Mouse (Mus musculus) embryonic facial prominence, embryonic 11.5 days (tissue): ENCODE measurements around the gene Myo1d. TPM values are rescaled to one million over a fixed set of nuclear protein-coding genes. Genes with fewer than 3 reads are reported as not detected.

Source experiments
- ATAC-seq: fragments of 200-750 bp; cut with Nextera tagmentation; replicated peaks from 2 replicates; pipeline ENCODE4 v1.8.0; 2017; ENCODE audit warnings: low read depth; ENCODE audit not compliant: insufficient number of reproducible peaks, low FRiP score, low TSS enrichment
- DNase-seq: peaks from one replicate; pipeline ENCODE4 v3.0.0-alpha.2; 2015; ENCODE audit warnings: low spot score
- H3K27ac ChIP-seq: fragments of 300-500 bp; sonication (generic); replicated peaks from 2 replicates; pipeline ENCODE4 v1.5.1; 2014; ENCODE audit warnings: mild to moderate bottlenecking, low read depth, low read length, control low read depth
- H3K27me3 ChIP-seq: fragments of 300-500 bp; sonication (generic); 2 replicates; pipeline ENCODE4 v1.6.1; 2014; ENCODE audit warnings: mild to moderate bottlenecking, low read length, moderate library complexity, mixed read lengths; ENCODE audit not compliant: control insufficient read depth, insufficient read depth
- H3K36me3 ChIP-seq: fragments of 300-500 bp; sonication (generic); replicated peaks from 2 replicates; pipeline ENCODE4 v1.6.1; 2014; ENCODE audit warnings: low read depth, mild to moderate bottlenecking, low read length, moderate library complexity, mixed read lengths; ENCODE audit not compliant: control insufficient read depth, insufficient read depth
- H3K4me1 ChIP-seq: fragments of 300-500 bp; sonication (generic); 2 replicates; pipeline ENCODE4 v1.6.1; 2014; ENCODE audit warnings: low read length, mixed read lengths; ENCODE audit not compliant: control insufficient read depth, insufficient read depth
- H3K4me2 ChIP-seq: fragments of 300-500 bp; sonication (generic); 2 replicates; pipeline ENCODE4 v1.6.1; 2014; ENCODE audit warnings: low read depth, mild to moderate bottlenecking, control low read depth, low read length, moderate library complexity
- H3K4me3 ChIP-seq: fragments of 300-500 bp; sonication (generic); 2 replicates; pipeline ENCODE4 v1.5.1; 2014; ENCODE audit warnings: low read depth, low read length, control low read depth
- H3K9ac ChIP-seq: fragments of 300-500 bp; sonication (generic); replicated peaks from 2 replicates; pipeline ENCODE4 v1.6.1; 2014; ENCODE audit warnings: mild to moderate bottlenecking, control low read depth, low read length
- H3K9me3 ChIP-seq: fragments of 300-500 bp; sonication (generic); replicated peaks from 2 replicates; pipeline ENCODE4 v1.6.1; 2016; ENCODE audit warnings: mild to moderate bottlenecking, low read length, inconsistent platforms, mixed read lengths; ENCODE audit not compliant: control insufficient read depth
- WGBS: fragments of 180-500 bp; shearing (Covaris S2); extraction: QIAGEN DNeasy Blood & Tissue Kit; methylation state at CpG from one replicate; pipeline ENCODE4 v1.1.7; 2014; 5-methylcytosine and 5-hydroxymethylcytosine counted together
- polyA plus RNA-seq: library from polyadenylated mRNA; unstranded; fragments of >200 nt; fragmentation: Nextera tagmentation; extraction: Ambion mirVana; gene quantifications from 2 replicates; pipeline ENCODE4 v1.2.1, GENCODE M21; 2014

Gene Myo1d
- polyA plus RNA-seq, 1 experiment from 2014 or later, result 5.7 TPM

DNA sequence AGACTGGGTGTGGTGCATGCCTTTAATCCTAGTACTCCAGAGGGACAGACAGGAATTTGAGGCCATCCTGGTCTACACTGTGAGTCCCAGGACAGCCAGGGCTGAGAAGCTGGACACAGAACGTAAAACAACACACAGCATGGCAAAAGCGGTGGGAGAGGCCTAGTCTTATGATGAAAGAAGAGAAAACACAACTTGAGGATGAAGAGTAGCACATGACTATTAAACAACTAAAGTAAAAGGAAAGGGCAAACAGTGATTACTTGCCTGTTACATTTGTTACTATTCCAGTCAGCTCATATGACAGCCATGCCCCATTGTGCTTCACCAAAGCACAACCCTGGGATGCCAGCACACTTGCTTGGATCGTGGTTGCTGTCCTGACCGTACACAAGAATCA is 13.8 kb downstream of the Myo1d start:
- Histone ChIP-seq H3K27me3 (no peaks in the 10 kb centered on the region), H3K9me3 (no peaks in the 10 kb centered on the region), H3K9ac (no peak overlapping the region), H3K36me3 (no peaks in the 10 kb centered on the region), H3K27ac (no peak overlapping the region), H3K4me3 (no peak overlapping the region), H3K4me2 (no peak overlapping the region), H3K4me1 (no peaks in the 10 kb centered on the region)
- WGBS, result 93% methylated on average over 4 of the region's 4 CpGs
- ATAC-seq, result no peak
- no peak for DNase-seq

DNA sequence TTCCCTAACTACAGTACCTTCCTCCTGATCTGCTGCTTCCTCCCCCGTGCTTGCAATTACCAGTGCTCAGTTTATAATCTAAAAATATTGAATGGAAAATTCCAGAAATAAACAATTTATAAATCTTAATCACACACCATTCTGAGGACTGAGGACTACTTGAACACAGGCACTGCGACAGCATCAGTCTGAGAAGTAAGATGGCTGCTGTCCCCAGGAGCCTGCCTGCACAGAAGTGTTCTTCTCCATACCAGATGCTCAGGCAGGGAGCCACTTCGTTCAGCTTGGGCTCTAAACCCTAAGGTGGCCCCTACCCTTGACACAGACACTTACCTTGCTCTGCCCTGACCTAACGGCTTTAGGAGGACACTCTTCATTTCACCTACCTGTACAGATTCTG is 17.8 kb downstream of the Myo1d start:
- Histone ChIP-seq H3K36me3 (no peaks in the 10 kb centered on the region), H3K27ac (no peak overlapping the region), H3K27me3 (no peaks in the 10 kb centered on the region), H3K9ac (no peak overlapping the region), H3K4me3 (no peak overlapping the region), H3K4me2 (no peak overlapping the region), H3K9me3 (no peaks in the 10 kb centered on the region), H3K4me1 (no peaks in the 10 kb centered on the region)
- DNase-seq, result no peak
- 80% methylated on average over 4 of the region's 4 CpGs for WGBS
- no peak for ATAC-seq

DNA sequence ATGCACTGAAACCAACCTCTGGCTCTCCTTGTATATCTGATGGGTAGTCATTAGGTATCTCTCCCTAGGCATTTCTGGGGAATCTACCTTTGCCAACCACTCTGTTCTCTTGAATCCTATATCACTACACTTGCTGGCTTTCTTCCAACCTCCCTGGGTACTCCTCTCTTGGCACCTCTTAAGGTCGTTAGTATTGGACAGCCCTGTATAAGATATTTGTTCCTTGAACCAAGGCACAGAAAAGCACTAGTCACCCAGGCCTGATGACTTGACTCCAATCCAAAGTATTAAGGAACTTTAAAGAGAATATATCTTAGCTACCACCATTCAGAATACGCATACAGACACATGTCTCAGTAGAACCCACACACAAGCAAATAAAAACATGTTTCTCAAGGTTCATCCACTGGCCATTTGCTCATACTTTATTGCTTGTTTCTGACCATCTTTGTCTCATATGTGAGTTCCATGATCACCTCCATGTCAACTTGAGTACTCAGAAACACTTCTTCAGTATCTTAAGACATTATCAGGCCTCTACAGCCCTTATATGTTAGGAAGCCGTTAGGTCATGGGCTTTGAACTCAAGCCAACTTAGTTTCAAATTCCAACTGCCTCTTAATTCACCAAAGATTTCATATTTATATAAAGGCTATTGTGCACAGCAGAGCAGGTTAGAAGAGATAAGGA is 18.4 kb downstream of the Myo1d start:
- H3K4me2 ChIP-seq, result no peak overlapping the region
- H3K9me3 ChIP-seq, result no peaks in the 10 kb centered on the region
- 85% methylated on average over 3 of the region's 3 CpGs for WGBS
- ATAC-seq, result no peak
- H3K4me3 ChIP-seq, result no peak overlapping the region
- DNase-seq, result no peak
- H3K36me3 ChIP-seq, result no peaks in the 10 kb centered on the region
- no peak overlapping the region for H3K9ac ChIP-seq
- no peaks in the 10 kb centered on the region for H3K4me1 ChIP-seq
- no peaks in the 10 kb centered on the region for H3K27me3 ChIP-seq
- no peak overlapping the region for H3K27ac ChIP-seq

DNA sequence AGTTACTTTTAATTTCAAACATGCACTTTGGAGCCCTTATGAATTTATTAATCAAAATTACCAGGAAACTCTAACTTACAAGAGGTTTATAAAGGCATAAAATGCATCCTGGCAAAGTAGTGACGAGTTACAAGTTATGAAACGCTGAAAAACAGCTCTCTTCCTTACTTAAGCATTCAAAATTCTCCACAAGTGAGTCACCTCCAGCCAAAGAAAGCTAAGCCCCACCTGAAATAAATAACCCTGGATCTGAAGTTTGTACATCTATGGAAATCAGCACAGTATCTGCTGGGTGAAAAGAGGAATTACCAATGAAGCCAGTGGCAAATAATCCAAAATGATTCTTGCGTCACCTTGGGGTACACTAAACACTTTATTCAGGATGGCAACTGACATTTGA is 20.8 kb downstream of the Myo1d start:
- H3K4me2 ChIP-seq, result no peak overlapping the region

DNA sequence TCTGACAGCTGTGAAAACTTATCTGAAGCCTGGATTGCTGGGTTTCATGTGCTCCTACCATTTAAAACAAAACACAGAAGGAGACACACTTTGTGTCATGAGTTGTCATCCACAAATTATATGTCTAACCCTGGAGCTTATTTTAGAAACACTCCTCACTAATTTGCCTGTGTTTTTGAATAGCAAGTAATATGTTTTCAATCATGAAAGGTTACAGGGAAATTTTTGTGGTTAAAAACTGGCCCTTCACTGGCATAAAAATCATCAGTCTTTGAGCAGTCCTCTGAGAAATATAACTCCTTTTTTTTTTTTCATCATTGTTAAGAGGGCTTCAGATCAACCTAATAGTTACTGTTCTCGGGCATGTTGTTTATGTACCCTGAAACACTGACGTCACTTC is 25.6 kb downstream of the Myo1d start:
- no peaks in the 10 kb centered on the region for H3K4me1 ChIP-seq
- 68% methylated on average over 2 of the region's 2 CpGs for WGBS
- no peaks in the 10 kb centered on the region for H3K36me3 ChIP-seq
- no peaks in the 10 kb centered on the region for H3K9me3 ChIP-seq
- H3K27me3 ChIP-seq, result no peaks in the 10 kb centered on the region
- H3K4me3 ChIP-seq, result no peak overlapping the region
- no peak overlapping the region for H3K9ac ChIP-seq
- no peak overlapping the region for H3K4me2 ChIP-seq
- ATAC-seq (no peak), DNase-seq (no peak)
- no peak overlapping the region for H3K27ac ChIP-seq

More for the DNA sequence above, 20.8 kb downstream of the Myo1d start:
- no peaks in the 10 kb centered on the region for H3K9me3 ChIP-seq
- WGBS, result 91% methylated on average over 3 of the region's 3 CpGs
- H3K9ac ChIP-seq, result no peak overlapping the region
- no peak for ATAC-seq
- no peaks in the 10 kb centered on the region for H3K4me1 ChIP-seq
- H3K36me3 ChIP-seq, result no peaks in the 10 kb centered on the region
- H3K27ac ChIP-seq, result no peak overlapping the region
- no peak overlapping the region for H3K4me3 ChIP-seq
- H3K27me3 ChIP-seq, result no peaks in the 10 kb centered on the region
- no peak for DNase-seq

DNA sequence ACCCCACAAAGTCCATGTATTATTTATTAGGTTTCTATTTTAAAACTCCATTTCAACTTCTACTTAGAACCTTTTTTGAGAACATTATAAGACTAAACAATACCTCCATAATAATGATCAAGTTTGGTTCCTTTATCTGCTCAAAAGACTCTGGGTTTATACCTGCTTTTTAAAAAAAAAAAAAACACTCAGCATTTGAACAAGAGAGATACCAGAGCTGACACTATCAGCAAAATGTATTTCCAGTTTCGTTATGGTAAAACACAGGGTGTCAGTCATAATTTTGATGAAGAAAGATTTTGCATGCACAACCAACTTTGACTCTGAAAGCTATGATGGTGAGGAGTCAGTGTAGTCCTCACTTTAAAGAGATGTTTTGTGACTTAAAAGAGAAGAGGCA is 28.7 kb downstream of the Myo1d start:
- no peak for DNase-seq
- Histone ChIP-seq H3K9me3 (no peaks in the 10 kb centered on the region), H3K27me3 (no peaks in the 10 kb centered on the region), H3K36me3 (no peaks in the 10 kb centered on the region), H3K4me1 (no peaks in the 10 kb centered on the region), H3K4me3 (no peak overlapping the region), H3K9ac (no peak overlapping the region), H3K4me2 (no peak overlapping the region), H3K27ac (no peak overlapping the region)
- 94% methylated on average over 1 of the region's 1 CpGs for WGBS
- no peak for ATAC-seq

DNA sequence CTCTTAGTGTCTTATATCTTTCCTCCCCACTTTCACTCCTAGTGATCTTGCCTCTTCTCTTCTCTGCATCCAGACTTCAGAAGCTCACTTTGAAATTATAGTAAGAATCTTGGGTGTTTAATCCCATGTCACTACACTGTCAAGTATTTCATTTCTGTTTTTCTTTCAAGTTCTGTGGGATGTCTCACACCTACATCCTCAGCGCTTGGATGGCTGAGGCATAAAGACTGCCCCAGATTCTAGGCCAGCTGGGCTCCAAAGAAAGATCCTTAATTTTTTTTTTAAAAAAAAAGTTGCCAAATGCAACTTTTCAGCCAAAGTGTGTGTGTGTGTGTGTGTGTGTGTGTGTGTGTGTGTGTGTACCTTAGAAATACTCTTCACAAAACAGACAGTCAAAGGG is 30.6 kb downstream of the Myo1d start:
- H3K27me3 ChIP-seq, result no peaks in the 10 kb centered on the region
- H3K9ac ChIP-seq, result no peak overlapping the region
- ATAC-seq, result no peak
- 90% methylated on average over 1 of the region's 1 CpGs for WGBS
- no peak overlapping the region for H3K4me3 ChIP-seq
- H3K36me3 ChIP-seq, result no peaks in the 10 kb centered on the region
- H3K4me1 ChIP-seq, result no peaks in the 10 kb centered on the region
- no peaks in the 10 kb centered on the region for H3K9me3 ChIP-seq
- H3K4me2 ChIP-seq, result no peak overlapping the region
- DNase-seq, result no peak
- H3K27ac ChIP-seq, result no peak overlapping the region

DNA sequence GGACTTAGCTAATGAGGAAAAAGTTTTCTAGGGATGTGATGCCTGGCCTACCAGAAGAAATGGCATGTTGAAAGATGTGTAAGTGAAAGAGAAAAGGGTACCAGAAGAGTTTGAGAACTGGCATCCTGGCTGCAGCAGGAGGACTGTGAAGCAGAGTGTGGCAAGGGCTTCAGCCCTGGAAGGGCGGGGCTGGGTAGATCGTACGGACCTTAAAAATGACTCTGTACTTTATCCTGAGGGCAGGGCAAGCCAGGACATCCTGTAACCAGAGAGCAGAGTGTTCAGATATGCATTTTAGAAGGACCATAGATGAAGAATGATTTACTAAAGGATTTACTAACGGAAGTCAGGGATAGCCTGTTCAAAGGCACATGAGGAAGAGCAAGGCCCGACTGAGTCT is 34.4 kb downstream of the Myo1d start:
- WGBS, result 76% methylated on average over 5 of the region's 5 CpGs
- no peaks in the 10 kb centered on the region for H3K36me3 ChIP-seq
- H3K4me1 ChIP-seq, result no peaks in the 10 kb centered on the region
- H3K27ac ChIP-seq, result no peak overlapping the region
- no peak for ATAC-seq
- no peak overlapping the region for H3K4me2 ChIP-seq
- no peak overlapping the region for H3K9ac ChIP-seq
- H3K9me3 ChIP-seq, result no peaks in the 10 kb centered on the region
- no peaks in the 10 kb centered on the region for H3K27me3 ChIP-seq
- no peak for DNase-seq
- no peak overlapping the region for H3K4me3 ChIP-seq
